Mouse (Mus musculus): ENCODE measurements around the gene Isg20l2. TPM values are rescaled to one million over a fixed set of nuclear protein-coding genes. Genes with fewer than 3 reads are reported as not detected.
A peak's percentile ranks its signal among the peaks of the same experiment; 100 is the strongest.

The Isg20l2 gene
- total RNA-seq, 2 experiments from 2014 or later = 41.1 to 51.0 TPM

- ATAC-seq (replicated peaks; ENCODE audit: poor library complexity) = no peak
These were observed 19.5 kb upstream of the Isg20l2 start for GRCm38 (mm10) chr3:87910573-87911141.

GRCm38 (mm10) chr3:87913491-87913890, 16.6 kb upstream of the Isg20l2 start:
- no peak for ATAC-seq (replicated peaks; ENCODE audit: poor library complexity)

- ATAC-seq (replicated peaks; ENCODE audit: poor library complexity) = no peak
These were observed 16.2 kb upstream of the Isg20l2 start for GRCm38 (mm10) chr3:87913891-87914290.

GRCm38 (mm10) chr3:87916990-87917389, 13.1 kb upstream of the Isg20l2 start:
- ATAC-seq (replicated peaks; ENCODE audit: poor library complexity) = no peak

- no peak for ATAC-seq (replicated peaks; ENCODE audit: poor library complexity)
These were observed 11.6 kb upstream of the Isg20l2 start for GRCm38 (mm10) chr3:87918551-87918950.

GRCm38 (mm10) chr3:87919336-87920108, 10.6 kb upstream of the Isg20l2 start, which contains the start of gene Mrpl24:
TSS of gene Mrpl24 (plus strand) at chr3:87919506.
- peak; percentile 80 for ATAC-seq (replicated peaks; ENCODE audit: poor library complexity)

- ATAC-seq (replicated peaks; ENCODE audit: poor library complexity) = no peak
These were observed 9.7 kb upstream of the Isg20l2 start for GRCm38 (mm10) chr3:87920270-87920943.

GRCm38 (mm10) chr3:87924996-87925395, 5.1 kb upstream of the Isg20l2 start:
- no peak for ATAC-seq (replicated peaks; ENCODE audit: poor library complexity)

- ATAC-seq (replicated peaks; ENCODE audit: poor library complexity) = no peak
These were observed 2.7 kb upstream of the Isg20l2 start for GRCm38 (mm10) chr3:87927452-87927851.

- ATAC-seq (replicated peaks; ENCODE audit: poor library complexity) = peak; percentile 38
These were observed 605 bp upstream of the Isg20l2 start for GRCm38 (mm10) chr3:87929341-87930077.

GRCm38 (mm10) chr3:87934026-87934425, 3.9 kb downstream of the Isg20l2 start:
- no peak for ATAC-seq (replicated peaks; ENCODE audit: poor library complexity)

GRCm38 (mm10) chr3:87934501-87934900, 4.4 kb downstream of the Isg20l2 start:
- ATAC-seq (replicated peaks; ENCODE audit: poor library complexity) = no peak

- no peak for ATAC-seq (replicated peaks; ENCODE audit: poor library complexity)
These were observed 5.1 kb downstream of the Isg20l2 start for GRCm38 (mm10) chr3:87935201-87935600.

GRCm38 (mm10) chr3:87935776-87936175, 5.7 kb downstream of the Isg20l2 start:
- peak; percentile 85 for ATAC-seq (replicated peaks; ENCODE audit: poor library complexity)

GRCm38 (mm10) chr3:87940611-87941010, 10.5 kb downstream of the Isg20l2 start:
- no peak for ATAC-seq (replicated peaks; ENCODE audit: poor library complexity)

GRCm38 (mm10) chr3:87942471-87942870, 12.4 kb downstream of the Isg20l2 start:
- no peak for ATAC-seq (replicated peaks; ENCODE audit: poor library complexity)

GRCm38 (mm10) chr3:87943586-87943985, 13.5 kb downstream of the Isg20l2 start:
- no peak for ATAC-seq (replicated peaks; ENCODE audit: poor library complexity)

- no peak for ATAC-seq (replicated peaks; ENCODE audit: poor library complexity)
These were observed 14.9 kb downstream of the Isg20l2 start for GRCm38 (mm10) chr3:87944838-87945600.

GRCm38 (mm10) chr3:87945781-87946540, 15.8 kb downstream of the Isg20l2 start:
- ATAC-seq (replicated peaks; ENCODE audit: poor library complexity) = no peak

- no peak for ATAC-seq (replicated peaks; ENCODE audit: poor library complexity)
These were observed 16.4 kb downstream of the Isg20l2 start for GRCm38 (mm10) chr3:87946541-87946860.

Data from megakaryocyte progenitor cell, adult 5-6 weeks (primary cell).